Mouse (Mus musculus) kidney, adult 2 months (tissue): ENCODE data around the gene Efnb2.

ENCODE experiments used
- CTCF ChIP-seq: fragments of 200-500 bp; conservative IDR thresholded peaks from 2 replicates; pipeline ENCODE4 v1.5.1; 2011; ENCODE audit warnings: low read depth, mild to moderate bottlenecking, control low read depth, low read length, moderate library complexity, mixed read lengths; ENCODE audit not compliant: insufficient read depth, insufficient read length
- POLR2A ChIP-seq: fragments of 200-500 bp; IDR thresholded peaks from one replicate; pipeline ENCODE4 v1.6.1; 2011; ENCODE audit warnings: low read depth, low read length, control low read depth

- no peak for TF ChIP-seq CTCF
- no peak for TF ChIP-seq POLR2A
Measured at GRCm38 (mm10) chr8:8619221-8620194, 41.5 kb downstream of the Efnb2 start.
